Mouse (Mus musculus): ENCODE results near the gene Armc5.

The Armc5 gene

GRCm38 (mm10) chr7:128288923-128289544, 51.9 kb downstream of the Armc5 start:
- DNase-seq (ENCODE audit: low spot score) = no peak
